Mouse (Mus musculus) right cerebral cortex, postnatal 14 days (tissue): ENCODE results near the gene Ints11.

Source experiments
- DNase-seq: peaks from one replicate; pipeline ENCODE4 v3.0.0; 2022

Ints11 gene

DNA sequence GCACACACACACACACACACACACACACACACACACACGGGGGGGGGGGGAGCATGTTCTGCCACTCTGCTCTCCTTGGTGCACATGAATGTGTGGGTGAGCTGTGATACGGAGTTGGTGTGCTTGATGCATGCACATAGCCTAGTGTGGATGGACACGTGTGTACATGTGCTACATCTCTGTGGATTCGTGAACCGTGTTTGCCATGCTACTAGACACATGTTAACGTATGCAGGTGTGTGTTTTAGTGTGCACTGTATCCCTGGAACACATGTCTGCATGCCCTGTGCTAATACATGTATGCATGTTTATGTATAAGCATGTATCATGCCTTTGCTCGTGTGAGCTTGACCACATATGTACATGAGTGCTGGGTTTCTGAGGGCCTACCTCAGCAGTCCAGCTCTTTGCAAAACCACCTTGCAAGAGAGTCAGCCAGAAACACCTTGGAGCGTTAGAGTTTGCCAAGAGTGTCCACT is 23.9 kb downstream of the Ints11 start:
- DNase-seq, result no peak

GRCm38 (mm10) chr4:155894311-155894881 is 25.1 kb downstream of the Ints11 start:
- DNase-seq, result peak; percentile 73

DNA sequence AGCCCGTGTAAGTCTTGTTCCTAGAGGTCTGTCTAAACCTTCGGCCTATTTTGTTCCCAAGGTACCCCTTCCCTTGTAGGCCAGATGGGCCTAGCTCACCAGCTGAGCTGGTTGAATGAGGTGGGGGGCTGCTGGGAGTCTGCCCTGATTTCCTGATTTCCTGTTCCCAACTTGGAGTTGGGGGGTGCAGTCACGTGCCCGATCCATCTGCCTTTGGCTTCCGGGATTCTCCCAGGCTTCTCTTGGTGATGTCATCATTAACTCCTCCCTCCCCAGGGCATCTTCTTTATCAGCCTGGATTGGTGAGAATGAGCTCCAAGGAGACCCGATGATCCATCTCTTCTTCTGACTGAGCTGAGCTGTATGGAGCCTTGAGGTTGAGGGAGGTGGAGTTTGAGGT is 25.9 kb downstream of the Ints11 start:
- peak; percentile 82 for DNase-seq

GRCm38 (mm10) chr4:155895826-155896225 is 26.5 kb downstream of the Ints11 start:
- DNase-seq, result no peak

- DNase-seq, result no peak
Measured at GRCm38 (mm10) chr4:155896461-155896860, 27.1 kb downstream of the Ints11 start.

DNA sequence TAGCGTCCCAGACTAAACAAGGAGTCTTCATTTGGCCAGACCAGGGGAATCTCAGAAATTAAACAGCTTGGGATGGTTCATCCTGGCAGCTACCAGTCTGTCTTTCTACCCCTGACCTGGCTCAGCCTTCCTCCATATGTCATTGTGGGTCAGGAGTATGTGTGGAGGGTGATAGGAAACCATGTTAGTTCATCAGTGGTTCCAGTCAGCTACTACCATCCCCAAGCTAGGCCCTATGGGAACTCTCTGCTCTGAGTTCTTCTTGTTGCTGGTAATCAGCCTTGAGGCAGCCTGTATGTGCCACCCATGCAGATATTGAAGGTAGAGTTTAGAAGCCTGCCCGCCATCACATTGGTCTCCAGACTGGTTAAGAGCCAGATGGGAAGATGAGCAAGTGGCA is 29.0 kb downstream of the Ints11 start:
- no peak for DNase-seq

DNA sequence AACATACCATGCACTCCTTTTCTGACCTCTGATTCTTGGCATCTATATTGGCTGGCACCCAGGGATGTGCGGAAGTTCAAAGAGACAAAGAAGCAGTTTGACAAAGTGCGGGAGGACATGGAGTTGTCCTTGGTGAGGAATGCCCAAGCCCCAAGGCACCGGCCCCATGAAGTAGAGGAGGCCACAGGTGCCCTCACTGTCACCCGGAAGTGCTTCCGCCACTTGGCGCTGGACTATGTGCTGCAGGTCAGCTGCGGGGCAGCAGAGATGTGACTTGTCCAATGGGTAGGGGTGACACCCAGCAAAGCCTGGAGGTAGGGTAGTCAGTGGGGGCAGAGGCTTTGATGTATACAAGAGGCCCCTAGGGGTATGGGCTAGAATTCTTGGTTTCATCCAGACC is 30.0 kb downstream of the Ints11 start:
- DNase-seq, result no peak

DNA sequence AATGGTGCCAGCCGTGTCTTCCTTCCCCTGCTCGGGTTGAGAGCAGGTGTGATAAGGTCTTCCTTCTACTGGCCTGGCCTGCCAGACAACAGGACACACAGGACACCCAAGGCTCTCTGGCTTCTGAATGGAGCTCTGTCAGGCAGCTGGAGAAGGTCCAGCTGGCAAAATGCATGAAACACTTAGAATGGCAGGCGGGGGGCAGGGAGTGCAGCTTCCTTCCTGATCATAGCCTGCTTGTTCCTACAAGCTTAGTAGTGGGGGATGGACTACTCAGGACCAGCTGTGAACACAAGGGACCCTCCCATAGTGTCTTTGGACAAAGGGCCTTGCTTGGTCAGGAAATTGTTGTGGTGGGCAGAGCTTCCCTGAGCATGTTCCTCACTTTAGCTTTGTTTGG is 31.9 kb downstream of the Ints11 start:
- DNase-seq, result peak; percentile 37

DNA sequence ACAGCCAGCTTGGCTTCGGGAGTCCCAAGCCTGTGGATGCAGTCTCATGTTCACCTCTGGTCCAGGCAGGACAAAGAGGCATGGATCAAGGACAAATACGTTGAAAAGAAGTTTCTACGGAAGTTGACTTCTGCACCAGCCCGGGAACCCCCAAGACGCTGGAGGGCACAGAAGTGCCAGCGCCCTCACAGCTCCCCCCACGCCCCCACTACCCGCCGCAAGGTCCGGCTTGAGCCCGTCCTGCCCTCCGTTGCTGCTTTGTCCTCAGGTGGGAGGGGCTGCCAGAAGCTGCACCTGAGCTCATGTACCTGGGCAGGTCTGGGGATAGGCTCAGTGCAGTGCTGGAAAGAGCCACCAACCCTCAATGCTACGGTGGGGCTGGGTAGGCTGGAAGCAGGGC is 33.9 kb downstream of the Ints11 start:
- no peak for DNase-seq

- DNase-seq, result peak; percentile 66
Measured at GRCm38 (mm10) chr4:155904318-155905102, 35.2 kb downstream of the Ints11 start.

DNA sequence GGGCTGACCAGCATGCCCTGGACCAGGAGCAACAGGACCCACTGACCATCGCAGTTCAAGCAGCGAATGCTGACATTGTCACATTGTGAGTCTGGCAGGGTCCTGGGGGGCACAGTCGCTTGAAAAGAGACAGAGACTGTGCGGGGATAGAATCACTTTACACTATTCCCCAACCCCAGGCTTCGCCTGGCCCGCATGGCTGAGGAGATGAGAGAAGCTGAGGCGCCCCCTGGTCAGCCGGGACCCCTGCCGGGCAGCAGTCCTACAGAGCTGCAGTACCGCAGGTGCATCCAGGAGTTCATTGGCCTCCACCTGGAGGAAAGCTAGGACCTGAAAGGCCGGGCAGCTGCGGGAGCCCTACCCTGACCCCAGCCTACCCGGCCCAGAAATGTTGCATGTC is 36.3 kb downstream of the Ints11 start:
- no peak for DNase-seq

GRCm38 (mm10) chr4:155906125-155906524 is 36.8 kb downstream of the Ints11 start:
- no peak for DNase-seq

DNA sequence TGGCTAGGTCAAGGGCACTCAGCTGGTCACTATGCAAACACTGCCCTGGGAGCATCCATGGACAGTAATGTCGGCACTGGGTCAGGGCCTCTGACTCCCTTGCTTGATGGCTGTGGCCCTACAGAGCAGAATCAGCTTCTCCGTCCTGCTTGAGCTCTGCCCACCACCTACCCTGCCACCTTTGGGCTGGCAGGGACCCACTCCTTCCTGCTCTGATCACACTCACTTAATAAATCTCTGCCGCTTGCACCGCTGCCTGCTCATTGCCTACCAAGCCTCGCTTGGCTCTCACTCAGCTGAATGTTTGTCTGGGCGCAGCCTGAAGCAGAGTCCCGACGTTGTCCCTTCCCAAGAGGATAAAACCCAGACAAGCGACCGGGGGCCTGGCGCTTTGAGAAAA is 37.7 kb downstream of the Ints11 start:
- DNase-seq, result no peak

GRCm38 (mm10) chr4:155908281-155908680 is 38.9 kb downstream of the Ints11 start:
- DNase-seq, result no peak

- DNase-seq, result no peak
Measured at GRCm38 (mm10) chr4:155908751-155909150, 39.4 kb downstream of the Ints11 start.

- DNase-seq, result no peak
Measured at GRCm38 (mm10) chr4:155932031-155932430, 62.7 kb downstream of the Ints11 start.
